Mouse (Mus musculus) liver, embryonic 14.5 days (tissue): Measurements from ENCODE around the gene Elp4. TPM values are rescaled to one million over a fixed set of nuclear protein-coding genes. Genes with fewer than 3 reads are reported as not detected.

ENCODE experiments used
- ATAC-seq: fragments of 200-750 bp; cut with Nextera tagmentation; 2 replicates; pipeline ENCODE4 v1.8.0; 2017; ENCODE audit warnings: moderate number of reproducible peaks, mild to moderate bottlenecking, moderate library complexity; ENCODE audit not compliant: insufficient read depth
- DNase-seq, 3 experiments: peaks; one replicate each; pipeline ENCODE4 v3.0.0-alpha.2; 2012 to 2013; ENCODE audit warnings: low read depth in 3 of 3, low spot score in 3 of 3
- H3K27ac ChIP-seq: fragments of 300-500 bp; sonication (generic); 2 replicates; pipeline ENCODE4 v1.5.1; 2014; ENCODE audit warnings: moderate library complexity, mild to moderate bottlenecking, control low read depth, inconsistent platforms
- H3K27me3 ChIP-seq: fragments of 300-500 bp; sonication (generic); 2 replicates; pipeline ENCODE4 v1.6.1; 2014; ENCODE audit warnings: mild to moderate bottlenecking, low read length, moderate library complexity; ENCODE audit not compliant: control insufficient read depth, insufficient read depth
- H3K36me3 ChIP-seq: fragments of 300-500 bp; sonication (generic); replicated peaks from 2 replicates; pipeline ENCODE4 v1.6.1; 2014; ENCODE audit warnings: low read depth; ENCODE audit not compliant: control insufficient read depth, insufficient read depth
- H3K4me1 ChIP-seq, 2 experiments: fragments of 200-500 bp in 1 of 2; fragments of 300-500 bp in 1 of 2; sonication (generic) in 1 of 2; replicated peaks; 2 replicates each; pipeline ENCODE4 v1.6.1; 2012 to 2014; ENCODE audit warnings: antibody characterized with exemption in 1 of 2, inconsistent platforms in 1 of 2, low read length in 1 of 2; ENCODE audit not compliant: control insufficient read depth in 2 of 2, insufficient read depth in 2 of 2
- H3K4me2 ChIP-seq: fragments of 300-500 bp; sonication (generic); 2 replicates; pipeline ENCODE4 v1.6.1; 2014; ENCODE audit warnings: low read depth, mild to moderate bottlenecking, control low read depth, moderate library complexity
- H3K4me3 ChIP-seq, 2 experiments: fragments of 200-500 bp in 1 of 2; fragments of 300-500 bp in 1 of 2; sonication (generic) in 1 of 2; 2 replicates each; pipeline ENCODE4 v1.5.1; 2012 to 2014; ENCODE audit warnings: low read depth in 2 of 2, low read length in 2 of 2, mild to moderate bottlenecking in 2 of 2, control low read depth in 1 of 2, inconsistent platforms in 1 of 2, moderate library complexity in 1 of 2; ENCODE audit not compliant: insufficient read depth in 1 of 2
- H3K9ac ChIP-seq: fragments of 300-500 bp; sonication (generic); replicated peaks from 2 replicates; pipeline ENCODE4 v1.6.1; 2014; ENCODE audit warnings: mild to moderate bottlenecking, control low read depth, moderate library complexity
- H3K9me3 ChIP-seq: fragments of 300-500 bp; sonication (generic); 2 replicates; pipeline ENCODE4 v1.6.1; 2016; ENCODE audit warnings: low read length, mixed read lengths; ENCODE audit not compliant: control insufficient read depth
- CTCF ChIP-seq: IDR thresholded peaks from 2 replicates; pipeline ENCODE4 v1.5.1; 2016; ENCODE audit warnings: antibody characterized with exemption, low read depth, control low read depth
- EP300 ChIP-seq: IDR thresholded peaks from 2 replicates; pipeline ENCODE4 v1.6.1; 2016; ENCODE audit warnings: antibody characterized with exemption, low read depth
- WGBS: fragments of 180-500 bp; shearing (Covaris S2); extraction: QIAGEN DNeasy Blood & Tissue Kit; methylation state at CpG from one replicate; pipeline ENCODE4 v1.1.7; 2014; ENCODE audit not compliant: insufficient replicate concordance; 5-methylcytosine and 5-hydroxymethylcytosine counted together
- polyA plus RNA-seq, 2 experiments: library from polyadenylated mRNA; depleted of rRNA in 1 of 2; stranded (reverse) in 1 of 2; unstranded in 1 of 2; fragments of >200 nt; fragmentation: Nextera tagmentation in 1 of 2; extraction: Ambion mirVana in 1 of 2; gene quantifications; 2 replicates each; pipeline versions ENCODE4 v1.2.1 to v1.2.3; 2012 to 2014

The Elp4 gene
- polyA plus RNA-seq, 2 experiments, result 5.3 to 11.8 TPM

GRCm38 (mm10) chr2:105662121-105662520 lies 242.2 kb downstream of the Elp4 start:
- no peaks in the 10 kb centered on the region for H3K4me1 ChIP-seq
- H3K27ac ChIP-seq, result no peak overlapping the region
- H3K4me2 ChIP-seq, result no peak overlapping the region
- 6% methylated on average over 16 of the region's 16 CpGs for WGBS
- DNase-seq, result no peak
- no peak overlapping the region for H3K4me3 ChIP-seq
- no peak for ATAC-seq
- H3K9ac ChIP-seq, result no peak overlapping the region
- H3K27me3 ChIP-seq, result peaks cover 89% of the 10 kb centered on the region
- TF ChIP-seq CTCF, result no peak
- TF ChIP-seq EP300, result no peak
- no peaks in the 10 kb centered on the region for H3K36me3 ChIP-seq
- H3K9me3 ChIP-seq, result no peaks in the 10 kb centered on the region

GRCm38 (mm10) chr2:105661623-105662066 lies 242.7 kb downstream of the Elp4 start:
- no peaks in the 10 kb centered on the region for H3K36me3 ChIP-seq
- no peak overlapping the region for H3K9ac ChIP-seq
- no peaks in the 10 kb centered on the region for H3K9me3 ChIP-seq
- no peak for ATAC-seq
- TF ChIP-seq CTCF, result no peak
- TF ChIP-seq EP300, result no peak
- H3K4me1 ChIP-seq, result no peaks in the 10 kb centered on the region
- 3% methylated on average over 18 of the region's 18 CpGs for WGBS
- no peak overlapping the region for H3K4me3 ChIP-seq
- no peak overlapping the region for H3K4me2 ChIP-seq
- H3K27me3 ChIP-seq, result peaks cover 87% of the 10 kb centered on the region
- DNase-seq, result no peak
- no peak overlapping the region for H3K27ac ChIP-seq

GRCm38 (mm10) chr2:105660874-105661622 lies 243.3 kb downstream of the Elp4 start:
- DNase-seq (no peak), ATAC-seq (no peak)
- Histone ChIP-seq H3K9me3 (no peaks in the 10 kb centered on the region), H3K27me3 (peaks cover 85% of the 10 kb centered on the region), H3K4me2 (no peak overlapping the region), H3K4me3 (no peak overlapping the region), H3K27ac (no peak overlapping the region), H3K36me3 (no peaks in the 10 kb centered on the region), H3K4me1 (no peaks in the 10 kb centered on the region), H3K9ac (no peak overlapping the region)
- 2% methylated on average over 26 of the region's 26 CpGs for WGBS
- TF ChIP-seq EP300 (no peak), CTCF (no peak)

- H3K27me3 ChIP-seq, result peaks cover 77% of the 10 kb centered on the region
- no peaks in the 10 kb centered on the region for H3K4me1 ChIP-seq
- H3K4me3 ChIP-seq, result no peak overlapping the region
- no peak overlapping the region for H3K9ac ChIP-seq
- WGBS, result 3% methylated on average over 41 of the region's 41 CpGs
- no peak overlapping the region for H3K27ac ChIP-seq
- no peaks in the 10 kb centered on the region for H3K9me3 ChIP-seq
- no peak for TF ChIP-seq CTCF
- H3K36me3 ChIP-seq, result no peaks in the 10 kb centered on the region
- ATAC-seq, result no peak
- H3K4me2 ChIP-seq, result no peak overlapping the region
- no peak for DNase-seq
Measured at GRCm38 (mm10) chr2:105659926-105660873, 244.2 kb downstream of the Elp4 start.

- WGBS, result 8% methylated on average over 9 of the region's 9 CpGs
- ATAC-seq (no peak), DNase-seq (no peak)
- TF ChIP-seq CTCF, result no peak
- no peak for TF ChIP-seq EP300
- Histone ChIP-seq H3K9ac (no peak overlapping the region), H3K27me3 (peaks cover 68% of the 10 kb centered on the region), H3K4me3 (no peak overlapping the region), H3K27ac (no peak overlapping the region), H3K36me3 (no peaks in the 10 kb centered on the region), H3K9me3 (no peaks in the 10 kb centered on the region), H3K4me2 (no peak overlapping the region), H3K4me1 (no peaks in the 10 kb centered on the region)
Measured at GRCm38 (mm10) chr2:105659350-105659749, 245.0 kb downstream of the Elp4 start.
